Mouse (Mus musculus): ENCODE measurements around the gene Csf2ra.
"Not testable (repeated sequence)": the region's sequence is repeated elsewhere in the genome, so short reads cannot be mapped to it uniquely, and the experiment has no call there.

The Csf2ra gene

GRCm38 (mm10) chr19:61224678-61225525 lies 3.3 kb downstream of the Csf2ra start:
- DNase-seq = peak; percentile 17

- DNase-seq = no peak
Measured at GRCm38 (mm10) chr19:61223706-61224328, 4.4 kb downstream of the Csf2ra start.

GRCm38 (mm10) chr19:61207506-61207905 lies 20.7 kb downstream of the Csf2ra start:
- DNase-seq = not testable (repeated sequence)

GRCm38 (mm10) chr19:61199836-61200235 lies 28.4 kb downstream of the Csf2ra start:
- no peak for DNase-seq

GRCm38 (mm10) chr19:61199316-61199715 lies 28.9 kb downstream of the Csf2ra start:
- peak; percentile 88 for DNase-seq

GRCm38 (mm10) chr19:61183590-61183989 lies 44.6 kb downstream of the Csf2ra start, which contains the start of gene Gm6020:
Gene Gm6020, plus strand, starts transcription at chr19:61183890.
- DNase-seq = not testable (repeated sequence)

- DNase-seq = no peak
Measured at GRCm38 (mm10) chr19:61175756-61176324, 52.4 kb downstream of the Csf2ra start, which contains the start of gene Gm7102. Gene Gm7102, minus strand, starts transcription at chr19:61176309.

Data from layer of hippocampus, adult 9-11 months (tissue).